Mouse (Mus musculus) midbrain, embryonic 15.5 days (tissue): Measurements from ENCODE around the gene Stmn1. TPM values are rescaled to one million over a fixed set of nuclear protein-coding genes. Genes with fewer than 3 reads are reported as not detected.
A peak's percentile ranks its signal among the peaks of the same experiment; 100 is the strongest.

Experiments
- ATAC-seq: fragments of 200-750 bp; cut with Nextera tagmentation; replicated peaks from 2 replicates; pipeline ENCODE4 v1.8.0; 2017; ENCODE audit warnings: moderate TSS enrichment
- H3K27ac ChIP-seq: fragments of 300-500 bp; sonication (generic); 2 replicates; pipeline ENCODE4 v1.5.1; 2015; ENCODE audit warnings: mild to moderate bottlenecking, inconsistent platforms
- H3K27me3 ChIP-seq: fragments of 300-500 bp; sonication (generic); replicated peaks from 2 replicates; pipeline ENCODE4 v1.6.1; 2015; ENCODE audit warnings: inconsistent platforms
- H3K36me3 ChIP-seq: fragments of 300-500 bp; sonication (generic); replicated peaks from 2 replicates; pipeline ENCODE4 v1.6.1; 2015; ENCODE audit warnings: inconsistent platforms
- H3K4me1 ChIP-seq: fragments of 300-500 bp; sonication (generic); 2 replicates; pipeline ENCODE4 v1.6.1; 2015; ENCODE audit warnings: inconsistent platforms
- H3K4me2 ChIP-seq: fragments of 300-500 bp; sonication (generic); 2 replicates; pipeline ENCODE4 v1.6.1; 2015; ENCODE audit warnings: inconsistent platforms, mild to moderate bottlenecking, moderate library complexity
- H3K4me3 ChIP-seq: fragments of 300-500 bp; sonication (generic); 2 replicates; pipeline ENCODE4 v1.5.1; 2015; ENCODE audit warnings: mild to moderate bottlenecking, inconsistent platforms
- H3K9ac ChIP-seq: fragments of 300-500 bp; sonication (generic); 2 replicates; pipeline ENCODE4 v1.6.1; 2015; ENCODE audit warnings: mild to moderate bottlenecking, inconsistent platforms
- H3K9me3 ChIP-seq: fragments of 300-500 bp; sonication (generic); 2 replicates; pipeline ENCODE4 v1.6.1; 2016; ENCODE audit warnings: inconsistent platforms
- WGBS: fragments of 180-500 bp; shearing (Covaris S2); methylation state at CpG from one replicate; pipeline ENCODE4 v1.1.7; 2015; ENCODE audit warnings: mixed read lengths; 5-methylcytosine and 5-hydroxymethylcytosine counted together
- polyA plus RNA-seq: library from polyadenylated mRNA; unstranded; fragments of >200 nt; fragmentation: Nextera tagmentation; extraction: Ambion mirVana; gene quantifications from 2 replicates; pipeline ENCODE4 v1.2.1, GENCODE M21; 2015

Gene Stmn1
- polyA plus RNA-seq: 7,501 and 7,674 TPM in 2 replicates

DNA sequence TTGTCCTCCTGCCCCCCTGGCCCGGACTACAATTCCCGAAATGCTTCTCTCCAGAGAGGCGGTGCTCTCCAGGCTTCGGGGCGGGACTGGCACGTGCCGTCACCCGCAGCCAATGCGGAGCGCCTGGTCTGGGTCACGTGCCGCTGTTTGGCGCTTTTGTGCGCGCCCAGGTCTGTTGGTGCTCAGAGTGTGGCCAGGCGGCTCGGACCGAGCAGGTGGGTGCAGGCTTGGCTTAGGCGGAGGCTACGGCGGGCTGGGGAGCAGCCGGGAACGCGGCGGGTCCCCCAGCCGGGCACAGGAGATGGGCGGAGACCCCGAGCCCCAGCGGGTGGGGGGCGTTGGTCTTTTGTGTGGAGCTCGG lies at the start of gene Stmn1:
Stmn1 (plus strand) TSS at position 106 of the 361 bp plus-strand sequence.
- Histone ChIP-seq H3K4me1 (peaks cover 53% of the 10 kb centered on the region), H3K27me3 (no peaks in the 10 kb centered on the region), H3K27ac (peak within 1 kb of the TSS; percentile 98), H3K9ac (peak within 1 kb of the TSS; percentile 98), H3K4me3 (peak within 1 kb of the TSS; percentile 81), H3K4me2 (peak within 1 kb of the TSS; percentile 79), H3K9me3 (no peaks in the 10 kb centered on the region), H3K36me3 (peaks cover 18% of the 10 kb centered on the region)
- under 1% methylated on average over 31 of the region's 31 CpGs for WGBS
- peak; percentile 96 for ATAC-seq

DNA sequence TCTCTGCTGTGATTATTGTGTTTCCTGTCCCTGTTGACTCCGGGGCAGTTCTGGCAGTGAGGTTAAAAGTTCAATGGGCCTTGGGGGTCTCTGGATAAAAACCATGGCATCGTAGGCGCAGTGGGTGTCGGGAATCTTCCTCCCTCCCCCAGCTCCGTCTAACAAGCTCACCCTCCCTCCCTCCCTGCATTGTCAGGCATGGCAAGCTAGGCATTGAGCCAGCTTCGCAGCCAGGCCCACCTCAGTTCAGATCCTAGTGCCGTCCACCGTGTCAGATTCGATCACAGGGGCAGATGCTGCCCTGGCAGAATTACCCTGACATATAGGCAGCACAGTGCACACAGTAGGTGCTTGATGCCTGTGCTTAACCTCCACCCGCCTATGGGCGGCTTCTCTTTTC lies 46.1 kb upstream of the Stmn1 start:
- Histone ChIP-seq H3K36me3 (no peaks in the 10 kb centered on the region), H3K4me1 (no peaks in the 10 kb centered on the region), H3K4me2 (no peak overlapping the region), H3K27ac (no peak overlapping the region), H3K9me3 (no peaks in the 10 kb centered on the region), H3K27me3 (no peaks in the 10 kb centered on the region), H3K4me3 (no peak overlapping the region), H3K9ac (no peak overlapping the region)
- 65% methylated on average over 11 of the region's 11 CpGs for WGBS
- ATAC-seq: no peak

DNA sequence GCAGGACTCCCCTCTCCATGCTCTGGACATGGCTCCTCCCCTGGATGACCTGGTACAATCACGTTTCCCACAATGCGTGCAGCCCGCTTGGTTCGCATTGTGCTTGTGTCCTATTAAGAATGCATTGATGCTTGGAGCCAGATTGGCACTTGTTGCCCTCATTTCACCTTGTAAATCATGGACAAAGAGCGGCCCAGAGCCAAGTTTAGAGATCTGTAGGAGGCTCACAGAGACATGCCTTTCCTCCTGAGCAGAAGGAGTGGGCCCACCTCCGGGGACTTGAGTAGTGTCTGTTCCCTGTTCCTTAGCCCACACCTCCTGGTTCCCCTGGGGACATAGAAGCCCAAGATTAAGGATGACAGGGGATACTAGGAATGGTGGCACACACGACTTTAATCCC lies 44.2 kb upstream of the Stmn1 start:
- 83% methylated on average over 7 of the region's 7 CpGs for WGBS
- no peak overlapping the region for H3K4me3 ChIP-seq
- no peaks in the 10 kb centered on the region for H3K4me1 ChIP-seq
- H3K36me3 ChIP-seq: no peaks in the 10 kb centered on the region
- no peak for ATAC-seq
- H3K27ac ChIP-seq: no peak overlapping the region
- H3K27me3 ChIP-seq: no peaks in the 10 kb centered on the region
- no peak overlapping the region for H3K4me2 ChIP-seq
- H3K9me3 ChIP-seq: no peaks in the 10 kb centered on the region
- H3K9ac ChIP-seq: no peak overlapping the region

DNA sequence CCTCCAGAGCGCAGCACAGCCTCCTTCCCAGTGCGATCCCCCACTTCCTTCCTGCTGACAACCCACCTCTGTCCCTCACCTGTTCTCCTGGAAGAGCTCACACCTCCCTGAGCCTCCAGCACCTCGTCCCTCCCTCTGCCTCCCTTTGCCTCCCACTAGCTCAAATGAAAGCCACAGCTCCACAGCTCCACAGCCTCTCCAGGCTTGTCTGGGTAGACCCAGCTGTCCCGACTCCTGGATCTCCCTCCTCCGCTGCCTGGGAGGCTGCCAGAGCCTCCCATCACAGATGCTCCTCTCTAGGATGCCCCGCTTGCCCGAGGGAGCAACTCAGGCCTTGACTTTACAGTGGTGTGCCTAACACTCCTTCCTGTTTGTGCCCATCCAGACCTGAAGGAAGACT lies 43.0 kb upstream of the Stmn1 start:
- no peak for ATAC-seq
- H3K9me3 ChIP-seq: no peaks in the 10 kb centered on the region
- WGBS: 71% methylated on average over 7 of the region's 7 CpGs

DNA sequence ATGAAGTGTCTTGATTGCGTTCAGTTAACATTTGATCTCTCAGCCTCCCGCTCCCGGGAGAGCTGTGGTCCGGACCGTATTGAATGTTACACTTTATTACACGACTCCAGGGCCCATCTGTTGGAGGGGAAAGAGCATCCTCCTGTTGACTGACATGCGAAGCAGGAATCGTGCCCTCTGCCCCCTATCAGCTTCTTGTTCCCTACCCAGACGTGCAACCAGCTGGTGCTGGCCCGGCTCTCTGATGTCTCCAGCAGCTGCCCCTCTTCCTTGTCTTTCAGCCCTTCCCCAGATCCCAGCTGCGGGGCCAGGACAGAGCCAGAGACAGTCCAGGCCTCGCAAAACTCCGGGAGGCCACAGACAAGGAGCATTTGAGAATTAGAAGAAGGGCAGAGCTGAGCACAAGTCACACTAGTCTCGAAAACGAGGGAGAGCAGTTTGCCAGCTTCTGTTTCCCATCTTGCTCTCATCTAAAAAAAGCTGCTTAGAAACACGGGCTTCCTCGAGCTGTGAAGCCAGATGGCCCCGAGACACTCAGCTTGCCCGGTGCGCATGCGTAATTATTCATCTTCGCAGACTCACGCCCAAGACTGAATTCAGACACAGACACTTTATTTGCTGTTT lies 37.6 kb upstream of the Stmn1 start:
- H3K27me3 ChIP-seq: no peaks in the 10 kb centered on the region
- 14% methylated on average over 23 of the region's 23 CpGs for WGBS
- H3K4me1 ChIP-seq: peaks cover 19% of the 10 kb centered on the region
- peak; percentile 63 for ATAC-seq
- H3K9me3 ChIP-seq: no peaks in the 10 kb centered on the region
- H3K36me3 ChIP-seq: no peaks in the 10 kb centered on the region
- no peak overlapping the region for H3K4me3 ChIP-seq
- peak overlapping the region; percentile 17; the same call in 1 of the 2 replicates for H3K9ac ChIP-seq
- peak overlapping the region; percentile 87 for H3K27ac ChIP-seq
- peak overlapping the region; percentile 38 for H3K4me2 ChIP-seq

More for the DNA sequence above, 43.0 kb upstream of the Stmn1 start:
- no peaks in the 10 kb centered on the region for H3K27me3 ChIP-seq
- no peak overlapping the region for H3K27ac ChIP-seq
- H3K9ac ChIP-seq: no peak overlapping the region
- no peak overlapping the region for H3K4me2 ChIP-seq
- H3K4me3 ChIP-seq: no peak overlapping the region
- peaks cover 6% of the 10 kb centered on the region for H3K4me1 ChIP-seq
- H3K36me3 ChIP-seq: no peaks in the 10 kb centered on the region

DNA sequence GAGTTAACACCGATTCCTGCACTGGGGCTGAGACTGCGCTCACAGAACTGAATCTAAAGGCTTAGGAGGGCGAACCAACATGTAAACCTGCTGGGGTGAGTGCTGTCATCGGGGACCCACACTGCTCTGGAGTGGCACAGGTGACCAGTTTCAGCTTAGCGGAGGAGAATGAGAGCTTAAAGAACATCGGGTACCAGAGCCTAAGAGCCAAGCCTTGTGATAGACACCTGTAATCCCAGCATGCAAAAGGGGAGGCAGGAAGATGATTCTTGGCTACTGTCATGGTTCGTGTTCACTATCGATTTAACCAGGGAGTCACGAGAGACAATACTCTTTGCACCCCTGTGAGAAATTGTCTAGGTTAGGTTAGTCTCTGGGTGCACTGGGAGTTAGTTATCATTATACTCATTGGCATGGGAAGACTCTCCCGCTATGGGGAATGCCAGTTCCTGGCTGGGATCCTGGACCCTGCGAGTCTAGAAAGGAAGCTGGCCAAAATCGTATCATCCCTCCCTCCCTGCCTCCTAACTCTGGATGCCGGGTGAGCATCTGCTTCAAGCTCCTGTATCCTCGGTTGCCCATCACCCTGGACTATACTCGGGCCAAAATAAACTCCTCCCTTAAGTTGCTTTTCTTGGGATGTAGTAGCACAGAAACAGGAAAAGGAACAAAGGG lies 35.3 kb upstream of the Stmn1 start:
- 86% methylated on average over 15 of the region's 15 CpGs for WGBS
- H3K9me3 ChIP-seq: no peaks in the 10 kb centered on the region
- H3K4me3 ChIP-seq: no peak overlapping the region
- H3K9ac ChIP-seq: no peak overlapping the region
- H3K36me3 ChIP-seq: no peaks in the 10 kb centered on the region
- H3K4me2 ChIP-seq: no peak overlapping the region
- peaks cover 28% of the 10 kb centered on the region for H3K4me1 ChIP-seq
- no peak overlapping the region for H3K27ac ChIP-seq
- H3K27me3 ChIP-seq: no peaks in the 10 kb centered on the region
- ATAC-seq: no peak

DNA sequence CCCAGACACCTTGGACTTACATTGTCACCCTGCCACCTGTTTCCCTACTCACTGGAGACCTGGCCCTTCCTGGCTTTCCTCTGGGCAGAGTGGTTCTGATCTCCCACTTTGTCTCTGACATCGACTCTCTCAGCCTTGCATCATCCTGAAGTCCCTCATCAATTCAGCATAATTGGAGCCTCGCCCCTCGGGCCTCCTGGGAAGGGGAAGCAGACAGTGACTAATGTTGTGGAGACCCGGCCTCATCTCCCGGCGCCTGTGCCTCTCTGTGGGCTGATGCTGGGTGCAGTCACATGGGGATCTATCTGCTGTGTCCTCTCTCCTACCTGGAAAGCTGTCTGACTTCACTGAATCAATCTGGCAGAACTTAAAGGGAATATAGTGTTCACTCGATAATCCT lies 31.9 kb upstream of the Stmn1 start:
- H3K4me1 ChIP-seq: peaks cover 13% of the 10 kb centered on the region
- H3K4me2 ChIP-seq: no peak overlapping the region
- no peaks in the 10 kb centered on the region for H3K36me3 ChIP-seq
- peak overlapping the region; percentile 43 for H3K27ac ChIP-seq
- no peak overlapping the region for H3K4me3 ChIP-seq
- no peaks in the 10 kb centered on the region for H3K27me3 ChIP-seq
- ATAC-seq: no peak
- H3K9me3 ChIP-seq: no peaks in the 10 kb centered on the region
- 51% methylated on average over 7 of the region's 7 CpGs for WGBS
- H3K9ac ChIP-seq: no peak overlapping the region

DNA sequence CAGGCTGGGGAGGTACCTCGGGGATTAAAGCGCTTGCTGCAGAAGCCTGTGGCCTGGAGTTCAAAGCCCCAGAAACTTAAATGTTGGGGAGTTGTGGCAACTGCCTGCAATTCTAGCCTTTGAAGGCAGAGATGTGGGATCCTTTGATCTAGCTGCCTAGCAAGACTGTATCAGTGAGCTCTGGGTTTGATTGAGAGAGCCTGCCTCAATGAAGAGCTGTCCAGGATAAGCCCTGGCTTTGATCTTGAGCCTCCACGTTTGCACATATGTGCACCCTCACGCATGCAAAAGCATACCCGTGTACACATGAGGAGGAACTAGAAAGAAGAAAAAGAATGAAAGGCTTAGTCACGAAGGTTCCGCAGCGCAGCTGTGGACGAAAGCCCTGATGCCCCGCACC lies 31.5 kb upstream of the Stmn1 start:
- WGBS: 53% methylated on average over 10 of the region's 10 CpGs
- Histone ChIP-seq H3K9ac (no peak overlapping the region), H3K27me3 (no peaks in the 10 kb centered on the region), H3K4me1 (0 out of 2 replicates have a peak, but pooled peaks cover 9% of the 10 kb centered on the region), H3K36me3 (no peaks in the 10 kb centered on the region), H3K4me3 (no peak overlapping the region), H3K4me2 (peak overlapping the region; percentile 16; the same call in 1 of the 2 replicates), H3K27ac (peak overlapping the region; percentile 43), H3K9me3 (no peaks in the 10 kb centered on the region)
- ATAC-seq: peak; percentile 52; the same call in 1 of the 2 replicates

DNA sequence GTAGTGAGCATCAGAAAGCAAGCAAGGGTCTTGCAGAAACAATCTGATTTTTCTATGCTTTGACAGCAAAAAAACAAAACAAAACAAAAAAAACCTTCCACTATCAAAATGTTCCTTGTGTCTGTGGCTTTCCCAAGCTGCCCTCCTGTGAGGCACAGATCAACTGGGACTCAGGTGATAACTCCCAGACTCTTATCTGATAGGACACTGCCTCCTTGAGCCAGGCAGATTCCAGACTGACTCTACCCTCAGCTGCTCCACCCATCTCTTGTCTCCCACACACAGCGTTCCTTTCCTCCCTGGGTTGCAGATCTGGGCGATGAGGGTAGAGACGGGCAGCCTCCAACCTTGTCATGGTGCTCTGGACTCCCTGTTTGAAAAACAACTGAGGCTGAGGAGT lies 29.0 kb upstream of the Stmn1 start:
- H3K4me2 ChIP-seq: no peak overlapping the region
- no peaks in the 10 kb centered on the region for H3K9me3 ChIP-seq
- H3K27ac ChIP-seq: no peak overlapping the region
- H3K27me3 ChIP-seq: no peaks in the 10 kb centered on the region
- ATAC-seq: no peak
- no peak overlapping the region for H3K4me3 ChIP-seq
- 0 out of 2 replicates have a peak, but pooled peaks cover 10% of the 10 kb centered on the region for H3K4me1 ChIP-seq
- H3K36me3 ChIP-seq: no peaks in the 10 kb centered on the region
- H3K9ac ChIP-seq: no peak overlapping the region
- WGBS: 78% methylated on average over 3 of the region's 3 CpGs

DNA sequence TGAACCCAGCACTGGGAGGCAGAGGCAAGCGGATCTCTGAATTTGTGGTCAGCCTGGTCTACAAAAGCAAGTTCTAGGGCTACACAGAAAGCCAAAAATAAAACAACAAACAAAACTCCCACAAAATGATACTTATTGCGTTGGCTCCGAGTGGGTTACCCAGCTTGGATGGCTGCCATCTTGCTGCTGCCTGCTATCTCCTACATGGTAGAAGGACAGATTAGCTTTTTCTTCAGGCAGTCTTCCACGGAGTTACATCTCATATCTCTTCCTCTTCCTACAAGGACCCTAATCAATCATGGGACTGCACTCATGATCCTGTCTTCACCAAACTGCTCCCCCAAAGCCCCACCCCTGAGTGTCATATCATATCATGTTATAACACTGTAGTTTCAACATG lies 28.2 kb upstream of the Stmn1 start:
- Histone ChIP-seq H3K4me1 (peaks cover 18% of the 10 kb centered on the region; the same call in 1 of the 2 replicates), H3K27me3 (no peaks in the 10 kb centered on the region), H3K4me3 (no peak overlapping the region), H3K4me2 (no peak overlapping the region), H3K9ac (no peak overlapping the region), H3K27ac (no peak overlapping the region), H3K36me3 (no peaks in the 10 kb centered on the region), H3K9me3 (no peaks in the 10 kb centered on the region)
- no peak for ATAC-seq
- 91% methylated on average over 4 of the region's 4 CpGs for WGBS

DNA sequence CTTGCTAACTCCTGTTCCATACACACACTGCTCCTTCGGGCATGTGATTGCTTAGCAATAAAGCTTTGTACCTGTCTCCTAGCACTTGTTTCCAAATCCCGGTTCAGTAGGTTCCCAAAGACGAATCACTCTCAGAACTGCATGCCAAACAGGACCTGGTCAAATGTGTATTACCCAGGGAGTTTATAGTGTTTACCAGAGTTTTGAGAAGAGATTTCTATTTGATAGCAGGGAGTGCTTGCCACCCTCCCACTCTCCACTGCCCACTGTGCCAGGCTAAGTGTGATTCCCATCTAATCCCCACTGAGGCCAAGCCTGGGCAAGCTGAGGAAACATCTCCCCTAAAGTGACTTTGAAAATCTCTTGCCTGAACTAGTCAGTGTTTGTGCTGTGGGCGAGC lies 25.9 kb upstream of the Stmn1 start:
- no peaks in the 10 kb centered on the region for H3K27me3 ChIP-seq

DNA sequence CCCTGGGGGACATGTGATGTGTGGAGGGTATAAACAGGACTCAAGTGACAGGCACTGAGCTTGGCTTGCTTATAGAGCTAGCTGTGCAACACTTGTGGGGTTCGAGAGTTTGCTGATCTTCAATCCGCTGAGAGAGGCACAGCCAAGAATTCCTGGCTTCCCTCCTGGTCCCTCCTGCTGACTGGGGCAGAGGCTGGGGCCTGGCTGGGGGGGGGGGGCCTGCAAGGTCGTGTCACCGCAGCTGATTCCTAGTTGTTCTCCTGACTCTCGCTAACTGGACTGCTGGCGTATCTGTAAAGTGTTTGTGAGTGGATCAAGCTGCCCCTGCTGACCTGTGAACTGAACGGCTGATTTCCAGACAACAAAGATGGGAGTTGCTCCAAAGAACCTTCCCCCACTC lies 24.5 kb upstream of the Stmn1 start:
- 42% methylated on average over 7 of the region's 7 CpGs for WGBS
- H3K4me2 ChIP-seq: no peak overlapping the region
- no peak overlapping the region for H3K9ac ChIP-seq
- ATAC-seq: no peak
- no peaks in the 10 kb centered on the region for H3K27me3 ChIP-seq
- no peak overlapping the region for H3K27ac ChIP-seq
- H3K4me1 ChIP-seq: peaks cover 25% of the 10 kb centered on the region
- no peak overlapping the region for H3K4me3 ChIP-seq
- no peaks in the 10 kb centered on the region for H3K9me3 ChIP-seq
- H3K36me3 ChIP-seq: no peaks in the 10 kb centered on the region

More for the DNA sequence above, 25.9 kb upstream of the Stmn1 start:
- Histone ChIP-seq H3K4me3 (no peak overlapping the region), H3K27ac (no peak overlapping the region), H3K4me1 (peaks cover 17% of the 10 kb centered on the region; the same call in 1 of the 2 replicates), H3K36me3 (no peaks in the 10 kb centered on the region), H3K9ac (no peak overlapping the region), H3K9me3 (no peaks in the 10 kb centered on the region), H3K4me2 (no peak overlapping the region)
- WGBS: 81% methylated on average over 4 of the region's 4 CpGs
- no peak for ATAC-seq

DNA sequence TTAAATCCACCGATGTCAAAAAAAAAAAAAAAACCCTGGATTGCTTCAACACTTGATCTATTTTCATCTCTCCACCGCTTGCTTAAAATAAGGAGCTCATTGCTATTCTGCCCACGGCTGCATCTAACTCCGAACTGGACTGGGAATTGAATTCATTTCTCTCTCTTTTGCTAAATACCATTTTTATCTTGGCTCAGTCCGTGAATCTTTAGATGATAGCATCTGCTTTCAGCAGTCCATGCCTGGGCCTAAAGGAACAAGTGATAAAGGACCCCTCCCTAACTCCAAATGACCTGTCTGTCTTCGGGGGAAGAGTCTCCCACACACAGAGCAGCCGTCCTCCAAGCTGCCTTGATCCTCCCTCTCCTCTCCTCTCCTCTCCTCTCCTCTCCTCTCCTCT lies 23.2 kb upstream of the Stmn1 start:
- no peak overlapping the region for H3K4me3 ChIP-seq
- WGBS: 28% methylated on average over 7 of the region's 7 CpGs

More for the DNA sequence above, 23.2 kb upstream of the Stmn1 start:
- Histone ChIP-seq H3K9ac (no peak overlapping the region), H3K4me1 (peaks cover 38% of the 10 kb centered on the region), H3K4me2 (no peak overlapping the region), H3K36me3 (no peaks in the 10 kb centered on the region), H3K27ac (peak overlapping the region; percentile 72), H3K9me3 (no peaks in the 10 kb centered on the region), H3K27me3 (no peaks in the 10 kb centered on the region)
- 0 out of 2 replicates have a peak, but pooled peaks have one; percentile 26 for ATAC-seq
